In the genomic region with DNA sequence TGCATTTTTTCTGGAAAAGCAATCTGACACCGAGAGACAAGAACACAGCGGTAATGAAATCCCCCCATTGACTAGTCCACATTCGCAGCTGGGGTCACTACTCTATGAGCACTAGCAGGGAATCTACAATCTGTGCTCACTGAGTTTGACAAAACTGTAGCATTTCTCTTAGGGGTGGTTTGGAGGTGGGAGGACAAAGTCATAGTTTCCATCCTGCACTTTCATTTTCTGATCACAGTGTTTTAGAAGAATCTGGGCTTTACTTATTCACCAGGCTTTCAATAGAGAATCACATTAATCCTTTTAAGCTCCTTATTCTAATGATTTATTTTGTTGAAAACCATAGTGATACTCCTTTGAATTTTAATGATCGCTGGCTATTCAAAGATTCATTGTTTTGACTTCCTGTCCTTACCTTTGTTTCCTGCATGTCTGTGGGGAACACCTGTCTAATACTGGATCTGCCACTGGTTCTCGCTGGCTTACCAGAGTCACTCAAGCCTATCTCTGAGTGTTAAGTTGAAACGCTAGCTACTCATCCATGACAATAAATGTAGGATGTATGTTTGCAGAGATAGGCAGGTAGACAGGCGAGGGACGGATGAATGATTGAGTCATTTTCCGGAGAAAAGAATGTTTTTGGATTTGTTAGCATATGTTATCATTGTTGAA, we compare ENCODE assay signal across 18 mouse cellular contexts.
"Had no signal": no experiment of that assay in that cellular context is flagged by ENCODE, and none has a peak within 500 bp of the region (broad histone marks: within the 10 kb centered on the region; RNA-seq: fewer than 3 reads in every experiment).

No protein-coding gene starts in this region.

- ATAC-seq: liver, postnatal 0 days; lung, postnatal 0 days; midbrain, embryonic 13.5 days had no signal

- DNase-seq: liver, postnatal 0 days; lung, adult 2 months; lung, postnatal 14 days; lung, postnatal 4 days; right cerebral cortex, postnatal 14 days; thymus, adult 2 months; thymus, postnatal 25 days; thymus, postnatal 4 days had no signal

- H3K36me3 ChIP-seq: liver, embryonic 15.5 days; lung, embryonic 15.5 days; midbrain, embryonic 10.5 days; midbrain, embryonic 13.5 days; neural tube, embryonic 15.5 days; stomach, embryonic 15.5 days had no signal

- H3K9ac ChIP-seq: liver, embryonic 15.5 days; liver, postnatal 0 days; lung, embryonic 15.5 days; midbrain, embryonic 13.5 days; neural tube, embryonic 13.5 days; neural tube, embryonic 15.5 days; stomach, embryonic 15.5 days had no signal

- H3K4me1 ChIP-seq: liver, embryonic 15.5 days; lung, embryonic 15.5 days; stomach, embryonic 15.5 days had no signal

- H3K4me3 ChIP-seq: liver, embryonic 15.5 days; lung, embryonic 15.5 days; midbrain, embryonic 10.5 days; midbrain, embryonic 13.5 days; myocyte; neural tube, embryonic 13.5 days; neural tube, embryonic 15.5 days; stomach, embryonic 15.5 days had no signal

- H3K27me3 ChIP-seq: liver, embryonic 15.5 days; lung, embryonic 15.5 days; midbrain, embryonic 13.5 days; neural tube, embryonic 13.5 days; neural tube, embryonic 15.5 days; stomach, embryonic 15.5 days had no signal

- H3K9me3 ChIP-seq: liver, embryonic 15.5 days; lung, embryonic 15.5 days; midbrain, embryonic 10.5 days; midbrain, embryonic 13.5 days; neural tube, embryonic 13.5 days; neural tube, embryonic 15.5 days; stomach, embryonic 15.5 days had no signal

- H3K4me2 ChIP-seq: liver, embryonic 15.5 days; lung, embryonic 15.5 days; midbrain, embryonic 13.5 days; neural tube, embryonic 13.5 days; neural tube, embryonic 15.5 days; stomach, embryonic 15.5 days had no signal

- H3K27ac ChIP-seq: liver, embryonic 15.5 days; lung, embryonic 15.5 days; midbrain, embryonic 10.5 days; neural tube, embryonic 13.5 days; neural tube, embryonic 15.5 days; stomach, embryonic 15.5 days; stomach, postnatal 0 days had no signal
